Mouse (Mus musculus): Measurements from ENCODE around the gene Pakap.

The Pakap gene

DNA sequence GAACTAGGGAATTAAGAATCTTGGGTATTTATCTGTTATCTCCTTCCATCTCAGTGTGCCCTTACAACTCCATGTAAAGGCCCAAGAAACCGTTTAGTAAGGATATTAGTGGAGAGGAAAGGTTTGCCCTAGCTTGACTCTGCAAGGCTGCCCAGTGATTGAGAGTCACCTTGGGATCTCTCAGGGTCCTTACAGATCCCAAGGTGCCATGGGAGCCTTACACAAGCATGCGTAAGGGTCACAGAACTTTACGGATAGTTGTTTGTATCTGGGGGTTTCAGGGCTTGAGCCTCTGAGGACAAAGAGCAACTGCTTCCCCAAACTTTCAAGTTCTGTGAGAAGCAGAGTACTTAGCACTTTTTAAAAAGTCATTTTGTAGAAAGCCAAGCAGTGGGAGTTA lies 6.2 kb downstream of the Pakap start:
- in situ Hi-C loops (cut with MboI, MseI), result no loop called here

DNA sequence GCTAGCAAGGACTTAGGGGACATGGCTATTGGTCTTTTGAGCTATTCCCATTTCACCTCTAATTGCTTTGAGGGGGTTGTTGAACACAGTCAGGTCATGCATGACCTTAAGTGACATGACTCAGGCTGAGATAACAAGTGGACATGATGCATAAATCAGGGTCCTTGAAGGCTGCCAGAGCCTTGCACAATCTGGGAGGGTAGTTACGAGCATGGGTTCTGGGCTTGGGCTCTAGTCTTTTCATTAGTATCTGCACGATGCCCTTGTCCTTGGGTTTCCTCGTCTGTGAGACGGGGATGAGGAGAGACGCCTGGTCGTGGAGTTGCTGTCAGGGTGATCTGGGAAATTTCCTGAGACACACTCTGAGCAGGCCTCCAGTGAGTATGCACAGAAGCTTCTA lies 6.7 kb downstream of the Pakap start:
- in situ Hi-C loops (cut with MboI, MseI), result no loop called here

DNA sequence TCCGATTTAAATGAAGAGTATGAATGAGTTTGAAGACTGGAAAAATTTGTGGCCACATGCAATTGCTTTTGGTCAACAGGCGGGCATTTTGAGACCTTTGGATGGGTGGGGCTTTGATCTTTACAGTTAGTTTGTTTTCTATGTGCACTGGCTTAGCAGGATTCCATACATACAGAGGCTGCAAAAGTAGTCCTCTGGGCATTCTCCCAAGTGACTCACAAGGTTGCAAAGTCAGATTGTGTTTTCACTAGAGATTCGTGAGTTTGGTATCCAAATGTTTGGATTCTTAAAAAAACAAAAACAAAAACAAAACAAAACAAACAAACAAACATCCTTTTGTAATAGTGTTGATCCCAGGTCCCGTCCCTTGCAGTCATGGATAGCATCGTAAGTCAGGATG lies 7.7 kb downstream of the Pakap start:
- in situ Hi-C loops (cut with MboI, MseI), result no loop called here

DNA sequence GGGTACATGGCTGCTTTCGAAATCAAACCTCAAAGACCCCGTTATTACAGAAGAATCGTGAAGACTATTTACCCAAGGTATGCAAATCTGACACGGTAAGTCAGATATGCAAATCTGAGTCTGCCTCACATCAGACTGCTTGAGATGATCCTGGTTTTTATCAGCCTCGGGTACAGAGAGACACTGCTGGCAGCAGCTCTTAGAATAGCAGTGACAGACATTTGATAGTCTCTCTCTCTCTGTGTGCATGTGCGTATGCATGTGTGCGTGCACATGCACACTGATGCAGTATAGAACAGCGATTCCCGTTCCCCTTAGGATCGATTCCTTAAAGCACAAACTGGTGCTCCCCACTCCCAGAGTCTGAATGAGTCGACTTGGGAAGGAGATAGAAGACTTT lies 8.1 kb downstream of the Pakap start:
- in situ Hi-C loops (cut with MboI, MseI), result no loop called here

DNA sequence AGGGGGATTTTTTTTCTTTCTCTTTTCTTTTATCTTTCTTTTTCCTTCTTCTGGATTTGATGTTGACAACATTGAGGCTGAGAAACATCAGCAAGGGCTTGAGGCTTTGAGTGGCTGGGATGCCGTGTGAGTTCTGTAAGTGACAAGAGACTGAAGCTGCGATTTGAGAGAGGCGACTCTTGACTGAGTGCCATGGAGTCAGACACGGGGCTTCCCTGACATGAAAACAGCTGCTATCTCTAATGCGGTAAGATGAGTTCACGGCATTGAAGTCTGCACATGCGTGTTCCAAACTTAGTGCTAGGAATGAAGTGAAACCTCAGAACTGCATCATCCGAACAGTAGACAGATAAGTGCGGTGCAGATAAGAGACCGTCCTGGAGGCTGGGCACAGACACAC lies 11.7 kb downstream of the Pakap start:
- in situ Hi-C loops (cut with MboI, MseI), result loop anchor here (5.0 kb wide), 1 partner anchor 47 kb away; no protein-coding TSS in a partner anchor

DNA sequence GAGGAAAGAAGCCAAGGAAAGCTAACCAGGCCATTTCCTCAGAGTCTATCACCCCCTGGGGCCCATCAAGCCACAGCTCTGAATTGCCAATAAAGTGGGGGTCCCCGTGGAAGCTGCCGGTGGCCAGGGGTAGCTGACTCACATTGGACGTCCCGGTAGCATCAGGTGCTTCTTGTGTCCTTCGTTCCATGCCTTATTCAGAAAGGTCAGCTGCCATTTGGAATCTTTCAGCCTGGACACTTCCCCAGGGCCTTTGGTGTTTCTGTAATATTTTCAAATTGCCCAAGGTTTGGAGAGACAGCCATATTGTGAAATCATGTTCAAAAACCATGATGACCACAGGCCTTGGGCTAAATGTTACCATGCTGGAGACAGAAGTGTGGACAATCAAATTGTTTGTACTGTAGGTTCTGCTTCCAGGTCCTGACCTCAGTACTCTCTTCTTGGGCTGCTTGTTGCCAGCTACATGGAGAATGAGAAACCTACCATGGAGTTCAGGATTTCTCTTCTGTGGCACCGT lies 17.4 kb downstream of the Pakap start:
- in situ Hi-C loops (cut with MboI, MseI), result no loop called here

- in situ Hi-C loops (cut with MboI, MseI), result no loop called here
These were observed 19.1 kb downstream of the Pakap start for GRCm38 (mm10) chr4:57586933-57587658.

DNA sequence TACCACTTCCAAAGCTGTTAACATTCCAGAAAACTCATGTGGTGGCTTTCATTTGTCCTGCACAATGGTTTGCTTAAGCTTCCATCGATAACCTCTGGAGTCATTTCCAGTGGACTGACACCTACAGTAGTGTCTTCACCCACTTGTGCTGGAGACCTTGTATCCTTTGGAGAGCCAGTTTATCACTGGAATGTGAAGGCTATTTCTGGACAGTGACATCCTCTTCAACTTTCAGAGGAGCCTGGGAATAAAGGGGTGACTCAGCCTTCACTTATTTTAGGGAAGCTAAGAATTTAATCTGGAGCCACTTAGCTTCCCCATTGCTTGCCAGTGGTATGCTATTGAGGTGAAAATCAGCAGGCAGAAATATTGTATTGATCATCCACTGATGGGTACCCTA lies 20.4 kb downstream of the Pakap start:
- in situ Hi-C loops (cut with MboI, MseI), result no loop called here

DNA sequence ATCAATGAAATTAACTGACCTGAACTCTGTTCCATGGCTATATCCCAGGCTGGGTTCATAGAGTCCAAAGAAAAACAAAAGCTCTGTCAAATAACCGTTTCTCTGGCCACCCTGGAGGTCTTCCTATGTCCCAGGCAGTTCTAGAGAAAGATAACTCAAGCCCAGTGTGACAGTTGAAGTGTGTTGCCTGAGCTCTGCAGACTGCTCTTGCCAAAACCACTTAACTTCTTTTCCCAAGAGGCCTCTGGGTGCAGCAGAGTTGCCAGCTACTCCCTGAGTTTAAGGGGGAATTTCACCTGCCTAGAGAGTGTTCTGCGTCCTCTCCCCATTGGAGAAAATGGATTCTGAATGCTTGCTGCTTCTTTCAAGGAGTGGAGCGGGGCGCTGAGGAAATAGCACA lies 24.8 kb downstream of the Pakap start:
- in situ Hi-C loops (cut with MboI, MseI), result no loop called here

GRCm38 (mm10) chr4:57599946-57600345 lies 32.0 kb downstream of the Pakap start:
- in situ Hi-C loops (cut with MboI, MseI), result no loop called here

GRCm38 (mm10) chr4:57600685-57601457 lies 32.9 kb downstream of the Pakap start:
- in situ Hi-C loops (cut with MboI, MseI), result no loop called here

- in situ Hi-C loops (cut with MboI, MseI), result no loop called here
These were observed 33.5 kb downstream of the Pakap start for GRCm38 (mm10) chr4:57601458-57601835.

DNA sequence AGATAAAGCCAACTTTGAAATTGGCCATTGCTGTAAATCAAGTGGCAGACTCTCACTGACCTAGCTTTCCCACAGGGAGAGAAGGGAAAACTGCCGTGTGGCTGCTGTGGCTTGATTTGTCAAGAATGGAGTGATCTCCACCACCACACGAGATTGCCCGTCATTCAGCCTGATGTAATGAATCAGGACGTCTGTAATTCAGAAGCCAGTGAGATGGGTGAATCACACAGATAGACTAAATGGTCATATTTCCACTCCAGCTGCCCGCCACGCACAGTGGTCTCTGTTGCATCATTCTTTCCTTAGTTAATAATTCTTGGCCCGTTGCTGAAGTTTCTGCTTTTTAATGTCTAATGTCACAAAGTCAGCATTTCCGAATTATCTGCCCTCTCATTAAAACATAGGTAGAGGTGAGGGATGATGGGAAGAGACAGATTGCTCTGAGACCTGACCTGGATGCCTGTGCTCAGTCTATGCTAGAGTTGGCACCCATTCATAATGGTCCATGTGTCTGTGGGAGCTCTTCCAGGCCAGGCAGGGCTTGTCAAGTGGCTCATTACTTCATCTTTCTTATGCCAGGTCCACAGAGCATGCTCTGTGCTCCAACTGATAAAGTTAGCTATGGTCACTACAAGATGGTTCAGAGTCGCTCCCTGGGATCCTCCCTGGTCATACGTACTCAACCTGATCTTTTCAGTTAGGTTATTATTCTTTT lies 34.1 kb downstream of the Pakap start:
- in situ Hi-C loops (cut with MboI, MseI), result no loop called here

DNA sequence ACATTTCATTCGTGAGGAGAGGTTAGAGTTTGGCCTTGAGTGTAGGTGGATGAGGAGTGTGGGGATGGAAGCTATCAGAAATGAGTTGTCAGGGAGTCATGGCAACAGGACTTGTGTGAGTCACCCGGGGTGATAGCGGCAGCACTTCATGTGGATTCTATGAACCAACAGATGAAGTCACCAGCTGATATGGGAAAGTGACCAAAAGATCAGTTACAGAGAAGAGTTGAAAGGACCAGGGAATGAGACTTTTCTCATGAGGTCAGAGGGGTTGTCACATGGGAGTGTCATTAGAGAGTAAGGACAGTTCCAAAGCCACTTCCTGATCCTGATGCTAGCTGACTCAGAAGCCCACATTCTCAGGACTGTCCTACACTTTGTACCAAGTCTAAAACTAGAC lies 38.3 kb downstream of the Pakap start:
- in situ Hi-C loops (cut with MboI, MseI), result no loop called here

- in situ Hi-C loops (cut with MboI, MseI), result no loop called here
These were observed 39.4 kb downstream of the Pakap start for GRCm38 (mm10) chr4:57607247-57607942.

DNA sequence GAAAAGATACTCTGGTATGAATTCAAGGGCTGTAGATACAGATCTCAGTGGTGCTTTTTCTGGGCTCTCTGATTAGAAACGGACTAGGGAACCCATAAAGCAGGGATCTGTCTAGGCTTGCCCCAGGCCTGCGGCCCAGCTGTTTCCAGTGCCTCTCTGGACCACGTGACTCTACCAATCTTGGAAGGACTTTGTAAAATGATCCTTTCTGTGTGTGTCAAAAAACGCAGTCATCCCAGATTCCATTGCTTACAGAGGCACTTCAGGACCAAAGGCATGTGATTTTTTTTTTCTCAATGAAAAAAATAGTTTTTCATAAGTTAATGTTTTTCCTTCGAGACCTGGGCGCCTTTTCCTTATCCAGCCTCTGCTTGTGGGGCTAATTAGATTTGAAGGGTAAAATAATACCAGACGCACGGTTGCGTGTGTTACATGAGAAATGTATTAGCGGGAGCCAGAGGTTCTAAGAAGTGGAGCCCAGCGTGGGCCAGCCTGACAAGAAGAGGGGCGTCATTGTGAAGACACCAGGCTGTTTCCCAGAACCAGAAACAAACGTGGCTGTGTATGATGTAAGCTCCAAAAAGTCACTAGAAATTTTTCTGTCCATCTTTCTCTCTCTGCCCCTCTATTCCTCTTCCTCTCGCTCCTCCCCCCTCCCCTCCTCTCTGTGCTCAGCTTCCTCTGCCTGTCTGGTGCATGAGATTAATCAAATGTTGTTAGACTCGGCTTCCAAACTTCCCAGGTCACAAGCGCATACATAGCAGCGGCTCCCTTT lies 43.5 kb downstream of the Pakap start:
- in situ Hi-C loops (cut with MboI, MseI), result no loop called here

- in situ Hi-C loops (cut with MboI, MseI), result no loop called here
These were observed 44.7 kb downstream of the Pakap start for GRCm38 (mm10) chr4:57612716-57613115.

DNA sequence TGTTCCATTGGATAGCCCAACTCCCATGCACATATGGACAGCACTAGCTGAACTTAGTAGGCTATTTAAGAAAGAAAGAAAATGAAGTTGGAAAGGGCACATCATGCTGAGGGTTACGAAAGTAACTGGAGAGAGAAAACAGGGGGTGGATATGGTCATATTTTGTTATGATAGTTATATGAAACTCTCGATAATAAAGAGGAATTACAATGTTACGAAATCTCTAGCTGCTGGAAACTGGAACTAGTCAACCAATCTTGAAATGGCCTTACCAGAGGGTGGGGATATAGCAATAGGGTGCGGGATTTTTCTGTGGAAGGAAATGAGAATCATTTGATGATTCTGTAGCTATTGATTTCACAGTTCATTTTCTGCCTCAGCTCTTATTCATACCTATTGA lies 46.7 kb downstream of the Pakap start:
- in situ Hi-C loops (cut with MboI, MseI), result no loop called here

- in situ Hi-C loops (cut with MboI, MseI), result no loop called here
These were observed 50.8 kb downstream of the Pakap start for GRCm38 (mm10) chr4:57618743-57619142.

DNA sequence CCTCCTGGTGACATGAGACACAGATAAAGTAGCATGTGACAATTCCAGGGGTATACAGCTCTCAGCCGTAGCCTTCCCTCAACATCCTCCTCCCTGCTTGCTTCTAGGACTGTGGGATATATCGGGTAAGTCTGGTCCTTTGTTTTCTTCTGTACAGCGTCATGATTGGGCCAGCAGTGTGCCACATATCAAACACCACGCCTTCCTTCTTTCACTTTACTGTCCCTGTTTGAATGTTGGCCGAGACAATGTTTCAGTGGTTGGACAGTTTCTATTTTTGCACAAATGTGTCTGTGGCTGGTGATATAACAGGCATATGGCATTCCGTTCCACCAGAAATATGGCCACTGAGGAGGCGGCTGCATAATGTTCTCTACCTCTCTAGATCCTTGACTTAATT lies 54.8 kb downstream of the Pakap start:
- in situ Hi-C loops (cut with MboI, MseI), result no loop called here

GRCm38 (mm10) chr4:57624819-57625218 lies 56.8 kb downstream of the Pakap start:
- in situ Hi-C loops (cut with MboI, MseI), result no loop called here

Measured in regulatory T cell (primary cell).